Mouse (Mus musculus): ENCODE measurements around the gene Gm20830. TPM values are rescaled to one million over a fixed set of nuclear protein-coding genes. Genes with fewer than 3 reads are reported as not detected.

Gene Gm20830
- polyA plus RNA-seq (2012; rRNA removed), result not detected in 2 replicates

GRCm38 (mm10) chrY:6918182-6918581, at the start of gene Gm20830:
Gene Gm20830, minus strand, starts transcription at chrY:6918282.

Other genes with a start within 250 kb of the Gm20830 start
- gene Gm21719, start 235.4 kb downstream of the Gm20830 start, polyA plus RNA-seq (2012; rRNA removed), result not detected in 2 replicates

Measured in ovary, adult 2 months (tissue).